Mouse (Mus musculus): Measurements from ENCODE around the gene Nenf. TPM values are rescaled to one million over a fixed set of nuclear protein-coding genes. Genes with fewer than 3 reads are reported as not detected.

Nenf gene
- polyA plus RNA-seq (2012; rRNA removed), result 146 and 165 TPM in 2 replicates

GRCm38 (mm10) chr1:191317591-191318196 is at the start of gene Nenf:
Gene Nenf (minus strand): TSS chr1:191318194.
- peak within 1 kb of the TSS; percentile 42 for H3K27ac ChIP-seq (ENCODE audit: insufficient read depth, low read depth, low read length)
- TF ChIP-seq CTCF (conservative IDR thresholded peaks at IDR 0.05; ENCODE audit: insufficient read depth, insufficient read length, low read depth, low read length) (0 out of 2 replicates have a peak, but pooled peaks have one; percentile 18), POLR2A (IDR thresholded peaks at IDR 0.05; ENCODE audit: low read depth, low read length) (no peak)
- H3K4me1 ChIP-seq (ENCODE audit: control insufficient read depth, insufficient read depth, low read length), result peaks cover 3% of the 10 kb centered on the region; the same call in 1 of the 2 replicates
- peak within 1 kb of the TSS; percentile 69 for H3K4me3 ChIP-seq (ENCODE audit: insufficient read depth, low read depth, low read length)
- no peaks in the 10 kb centered on the region for H3K36me3 ChIP-seq (ENCODE audit: control insufficient read depth, insufficient read depth, low read length)
- DNase-seq, result peak; percentile 81
- under 1% methylated on average over 50 of the region's 54 CpGs for WGBS
- no peaks in the 10 kb centered on the region for H3K27me3 ChIP-seq (replicated peaks; ENCODE audit: control insufficient read depth, insufficient read depth, low read length)

GRCm38 (mm10) chr1:191364477-191364876 is 46.5 kb upstream of the Nenf start:
- 66% methylated on average over 4 of the region's 4 CpGs for WGBS
- Histone ChIP-seq H3K4me3 (ENCODE audit: insufficient read depth, low read depth, low read length) (no peak overlapping the region), H3K36me3 (ENCODE audit: control insufficient read depth, insufficient read depth, low read length) (peaks cover 5% of the 10 kb centered on the region), H3K27me3 (replicated peaks; ENCODE audit: control insufficient read depth, insufficient read depth, low read length) (no peaks in the 10 kb centered on the region), H3K27ac (ENCODE audit: insufficient read depth, low read depth, low read length) (no peak overlapping the region), H3K4me1 (ENCODE audit: control insufficient read depth, insufficient read depth, low read length) (peaks cover 2% of the 10 kb centered on the region; the same call in 1 of the 2 replicates)
- TF ChIP-seq POLR2A (IDR thresholded peaks at IDR 0.05; ENCODE audit: low read depth, low read length), result no peak
- peak; percentile 60 for TF ChIP-seq CTCF (conservative IDR thresholded peaks at IDR 0.05; ENCODE audit: insufficient read depth, insufficient read length, low read depth, low read length)
- peak; percentile 62 for DNase-seq

DNA sequence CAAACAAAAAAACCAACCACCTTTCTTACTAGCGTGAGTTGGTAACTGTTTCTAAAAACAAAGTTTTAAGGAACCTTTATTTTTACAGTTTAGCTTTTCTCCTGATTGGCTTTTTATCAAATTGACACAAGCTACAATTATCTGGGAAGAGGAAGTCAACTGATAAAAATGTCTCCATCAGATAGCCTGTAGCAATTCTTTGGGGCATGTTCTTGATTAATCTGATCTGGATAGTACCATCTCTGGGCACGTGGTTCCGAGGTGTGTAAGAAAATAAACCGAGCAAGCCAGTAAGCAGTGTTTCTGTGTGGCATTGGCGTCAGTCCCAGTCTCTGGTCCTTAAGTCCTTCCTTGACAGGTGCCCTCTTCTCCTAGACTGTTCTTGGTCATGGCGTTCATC is 44.4 kb upstream of the Nenf start:
- no peak for DNase-seq
- Histone ChIP-seq H3K27me3 (replicated peaks; ENCODE audit: control insufficient read depth, insufficient read depth, low read length) (no peaks in the 10 kb centered on the region), H3K4me3 (ENCODE audit: insufficient read depth, low read depth, low read length) (no peak overlapping the region), H3K36me3 (ENCODE audit: control insufficient read depth, insufficient read depth, low read length) (peaks cover 5% of the 10 kb centered on the region), H3K27ac (ENCODE audit: insufficient read depth, low read depth, low read length) (no peak overlapping the region), H3K4me1 (ENCODE audit: control insufficient read depth, insufficient read depth, low read length) (peaks cover 2% of the 10 kb centered on the region; the same call in 1 of the 2 replicates)
- whole genome bisulfite sequencing, result 68% methylated on average over 6 of the region's 6 CpGs
- no peak for TF ChIP-seq CTCF (conservative IDR thresholded peaks at IDR 0.05; ENCODE audit: insufficient read depth, insufficient read length, low read depth, low read length)
- no peak for TF ChIP-seq POLR2A (IDR thresholded peaks at IDR 0.05; ENCODE audit: low read depth, low read length)

GRCm38 (mm10) chr1:191359478-191359877 is 41.5 kb upstream of the Nenf start:
- no peak overlapping the region for H3K4me3 ChIP-seq (ENCODE audit: insufficient read depth, low read depth, low read length)
- no peak for DNase-seq
- TF ChIP-seq POLR2A (IDR thresholded peaks at IDR 0.05; ENCODE audit: low read depth, low read length) (no peak), CTCF (conservative IDR thresholded peaks at IDR 0.05; ENCODE audit: insufficient read depth, insufficient read length, low read depth, low read length) (no peak)
- peaks cover 9% of the 10 kb centered on the region for H3K36me3 ChIP-seq (ENCODE audit: control insufficient read depth, insufficient read depth, low read length)
- WGBS, result 79% methylated on average over 7 of the region's 7 CpGs
- no peaks in the 10 kb centered on the region for H3K4me1 ChIP-seq (ENCODE audit: control insufficient read depth, insufficient read depth, low read length)
- H3K27me3 ChIP-seq (replicated peaks; ENCODE audit: control insufficient read depth, insufficient read depth, low read length), result no peaks in the 10 kb centered on the region
- no peak overlapping the region for H3K27ac ChIP-seq (ENCODE audit: insufficient read depth, low read depth, low read length)

DNA sequence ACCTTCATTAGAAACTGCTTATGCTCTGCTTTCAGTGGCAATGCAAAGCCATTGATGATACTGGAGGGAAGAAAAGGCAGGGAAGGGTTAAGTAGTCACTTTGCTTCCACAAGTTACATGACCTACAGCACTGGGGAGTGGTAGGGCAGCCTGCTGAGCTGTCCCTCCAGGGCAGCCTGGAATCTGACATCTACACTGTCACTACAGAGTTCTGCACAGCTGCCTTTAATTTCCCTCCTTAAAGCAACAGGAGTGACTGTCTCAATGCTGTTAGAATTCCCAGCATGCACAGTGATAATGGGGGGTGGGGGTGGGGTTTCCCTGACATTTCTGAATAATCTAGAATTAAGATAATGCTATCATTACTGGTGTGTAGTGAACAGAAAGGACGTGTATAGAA is 38.9 kb upstream of the Nenf start:
- no peak for DNase-seq
- Histone ChIP-seq H3K27ac (ENCODE audit: insufficient read depth, low read depth, low read length) (no peak overlapping the region), H3K27me3 (replicated peaks; ENCODE audit: control insufficient read depth, insufficient read depth, low read length) (no peaks in the 10 kb centered on the region), H3K4me1 (ENCODE audit: control insufficient read depth, insufficient read depth, low read length) (no peaks in the 10 kb centered on the region), H3K36me3 (ENCODE audit: control insufficient read depth, insufficient read depth, low read length) (peaks cover 12% of the 10 kb centered on the region), H3K4me3 (ENCODE audit: insufficient read depth, low read depth, low read length) (no peak overlapping the region)
- 87% methylated on average over 1 of the region's 1 CpGs for WGBS
- TF ChIP-seq CTCF (conservative IDR thresholded peaks at IDR 0.05; ENCODE audit: insufficient read depth, insufficient read length, low read depth, low read length) (no peak), POLR2A (IDR thresholded peaks at IDR 0.05; ENCODE audit: low read depth, low read length) (no peak)

DNA sequence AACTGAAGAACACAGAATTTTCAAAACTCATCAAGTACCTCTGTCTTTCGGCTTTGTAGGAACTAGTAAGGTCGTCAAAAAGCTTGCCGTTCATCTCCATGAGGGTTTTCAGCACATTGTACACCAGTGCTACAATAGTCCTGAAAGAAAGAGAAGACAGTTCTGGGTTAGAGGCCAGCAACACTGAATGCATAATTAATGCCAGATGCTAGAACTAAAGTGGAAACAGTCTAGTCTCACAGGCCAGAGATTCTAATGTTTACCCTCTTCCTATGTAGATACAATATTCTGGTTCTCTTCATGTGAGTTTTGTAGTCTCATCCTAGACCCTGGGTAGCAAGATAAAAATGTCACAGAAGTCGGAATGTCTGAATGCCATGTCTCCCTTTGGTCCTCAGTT is 35.8 kb upstream of the Nenf start:
- Histone ChIP-seq H3K27ac (ENCODE audit: insufficient read depth, low read depth, low read length) (no peak overlapping the region), H3K4me1 (ENCODE audit: control insufficient read depth, insufficient read depth, low read length) (no peaks in the 10 kb centered on the region), H3K36me3 (ENCODE audit: control insufficient read depth, insufficient read depth, low read length) (peaks cover 16% of the 10 kb centered on the region), H3K4me3 (ENCODE audit: insufficient read depth, low read depth, low read length) (no peak overlapping the region), H3K27me3 (replicated peaks; ENCODE audit: control insufficient read depth, insufficient read depth, low read length) (no peaks in the 10 kb centered on the region)
- no peak for TF ChIP-seq CTCF (conservative IDR thresholded peaks at IDR 0.05; ENCODE audit: insufficient read depth, insufficient read length, low read depth, low read length)
- no peak for TF ChIP-seq POLR2A (IDR thresholded peaks at IDR 0.05; ENCODE audit: low read depth, low read length)
- 91% methylated on average over 4 of the region's 4 CpGs for WGBS
- no peak for DNase-seq

- Histone ChIP-seq H3K36me3 (ENCODE audit: control insufficient read depth, insufficient read depth, low read length) (peaks cover 16% of the 10 kb centered on the region), H3K27ac (ENCODE audit: insufficient read depth, low read depth, low read length) (no peak overlapping the region), H3K4me3 (ENCODE audit: insufficient read depth, low read depth, low read length) (no peak overlapping the region), H3K4me1 (ENCODE audit: control insufficient read depth, insufficient read depth, low read length) (no peaks in the 10 kb centered on the region), H3K27me3 (replicated peaks; ENCODE audit: control insufficient read depth, insufficient read depth, low read length) (no peaks in the 10 kb centered on the region)
- no peak for TF ChIP-seq POLR2A (IDR thresholded peaks at IDR 0.05; ENCODE audit: low read depth, low read length)
- TF ChIP-seq CTCF (conservative IDR thresholded peaks at IDR 0.05; ENCODE audit: insufficient read depth, insufficient read length, low read depth, low read length), result peak; percentile 42
- whole genome bisulfite sequencing, result 51% methylated on average over 14 of the region's 14 CpGs
- peak; percentile 63 for DNase-seq
These were observed 34.9 kb upstream of the Nenf start for GRCm38 (mm10) chr1:191352786-191353488.

Measured in kidney, adult 2 months (tissue).